Mouse (Mus musculus): ENCODE measurements at regions not wholly inside any gene's neighbourhood (a gene's known extent, or its start where the extent isn't known, plus 50 kb on each side); places are given as distances from the start of the nearest gene placed in this dataset.
"Not testable (repeated sequence)": the region's sequence is repeated elsewhere in the genome, so short reads cannot be mapped to it uniquely, and the experiment has no call there.

- WGBS = 92% methylated on average over 5 of the region's 5 CpGs
- H3K4me3 ChIP-seq = no peak overlapping the region
- 0 out of 2 replicates have a peak, but pooled peaks cover 11% of the 10 kb centered on the region for H3K27me3 ChIP-seq
- H3K9ac ChIP-seq (replicated peaks) = no peak overlapping the region
- H3K4me1 ChIP-seq = peaks cover 5% of the 10 kb centered on the region; the same call in 1 of the 2 replicates
- H3K36me3 ChIP-seq = no peaks in the 10 kb centered on the region
- H3K27ac ChIP-seq (replicated peaks) = no peak overlapping the region
- no peak for ATAC-seq (ENCODE audit: low FRiP score, low read depth)
- H3K4me2 ChIP-seq (replicated peaks) = no peak overlapping the region
- no peaks in the 10 kb centered on the region for H3K9me3 ChIP-seq
These were observed 256.1 kb downstream of the 1810013L24Rik start for GRCm38 (mm10) chr16:9085977-9086376.

DNA sequence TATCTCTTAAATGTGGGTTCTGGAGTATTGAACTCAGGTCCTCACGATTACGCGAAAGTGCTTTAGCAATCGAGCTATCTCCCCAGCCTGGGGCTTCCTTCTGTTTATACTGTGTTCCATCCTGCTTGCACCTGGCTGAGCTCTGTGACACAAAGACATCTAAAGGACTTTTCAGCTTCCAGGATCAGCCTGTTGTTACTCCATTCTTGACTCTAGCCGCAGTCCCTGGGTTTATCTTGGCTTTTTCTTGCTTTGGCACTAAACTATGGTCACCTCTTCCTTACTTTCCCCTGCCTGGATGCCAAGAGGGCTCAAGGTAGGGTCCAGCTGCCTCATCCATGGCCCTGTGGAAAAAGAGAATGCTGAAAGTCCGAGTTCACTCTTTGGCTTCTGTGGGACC, 261.9 kb downstream of the 1810013L24Rik start:
- H3K27ac ChIP-seq (replicated peaks) = no peak overlapping the region
- no peak overlapping the region for H3K4me3 ChIP-seq
- WGBS = 71% methylated on average over 6 of the region's 6 CpGs
- H3K4me2 ChIP-seq (replicated peaks) = no peak overlapping the region
- no peaks in the 10 kb centered on the region for H3K9me3 ChIP-seq
- 0 out of 2 replicates have a peak, but pooled peaks cover 4% of the 10 kb centered on the region for H3K27me3 ChIP-seq
- no peak overlapping the region for H3K9ac ChIP-seq (replicated peaks)
- no peaks in the 10 kb centered on the region for H3K36me3 ChIP-seq
- no peak for ATAC-seq (ENCODE audit: low FRiP score, low read depth)
- H3K4me1 ChIP-seq = peaks cover 8% of the 10 kb centered on the region; the same call in 1 of the 2 replicates

GRCm38 (mm10) chr16:9092191-9092848, 262.4 kb downstream of the 1810013L24Rik start:
- ATAC-seq (ENCODE audit: low FRiP score, low read depth) = no peak
- Histone ChIP-seq H3K27ac (replicated peaks) (no peak overlapping the region), H3K4me1 (peaks cover 8% of the 10 kb centered on the region; the same call in 1 of the 2 replicates), H3K4me3 (no peak overlapping the region), H3K36me3 (no peaks in the 10 kb centered on the region), H3K27me3 (no peaks in the 10 kb centered on the region), H3K4me2 (replicated peaks) (no peak overlapping the region), H3K9me3 (no peaks in the 10 kb centered on the region), H3K9ac (replicated peaks) (no peak overlapping the region)
- 11% methylated on average over 11 of the region's 11 CpGs for WGBS

- Histone ChIP-seq H3K36me3 (no peaks in the 10 kb centered on the region), H3K4me1 (peaks cover 8% of the 10 kb centered on the region; the same call in 1 of the 2 replicates), H3K9me3 (no peaks in the 10 kb centered on the region), H3K4me2 (replicated peaks) (no peak overlapping the region), H3K9ac (replicated peaks) (no peak overlapping the region), H3K27ac (replicated peaks) (no peak overlapping the region), H3K27me3 (no peaks in the 10 kb centered on the region), H3K4me3 (no peak overlapping the region)
- 68% methylated on average over 2 of the region's 2 CpGs for whole genome bisulfite sequencing
- no peak for ATAC-seq (ENCODE audit: low FRiP score, low read depth)
These were observed 263.7 kb downstream of the 1810013L24Rik start for GRCm38 (mm10) chr16:9093593-9093992.

DNA sequence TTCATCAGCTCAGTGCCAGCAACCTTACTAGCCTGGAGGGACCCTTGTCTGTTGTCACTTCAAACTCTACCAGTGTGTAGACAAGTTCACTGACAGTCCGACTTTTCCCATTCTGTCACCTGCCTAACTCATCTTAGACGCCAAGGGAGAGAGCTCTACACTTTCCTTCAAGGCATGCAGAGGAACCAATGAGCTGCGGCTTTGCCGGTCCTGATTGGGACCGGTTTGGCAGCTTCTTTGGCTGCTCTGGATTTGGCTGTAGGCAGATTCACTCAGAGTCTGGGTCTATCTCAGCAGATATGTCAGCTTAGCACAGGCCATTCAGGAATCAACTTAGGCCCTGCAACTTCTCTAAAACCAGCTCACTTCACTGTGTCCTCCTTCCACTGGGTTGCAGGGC, 264.3 kb downstream of the 1810013L24Rik start:
- Histone ChIP-seq H3K27ac (replicated peaks) (no peak overlapping the region), H3K36me3 (no peaks in the 10 kb centered on the region), H3K9me3 (no peaks in the 10 kb centered on the region), H3K4me1 (peaks cover 8% of the 10 kb centered on the region; the same call in 1 of the 2 replicates), H3K9ac (replicated peaks) (no peak overlapping the region), H3K27me3 (no peaks in the 10 kb centered on the region), H3K4me3 (no peak overlapping the region), H3K4me2 (replicated peaks) (no peak overlapping the region)
- WGBS = 77% methylated on average over 5 of the region's 5 CpGs
- ATAC-seq (ENCODE audit: low FRiP score, low read depth) = no peak

DNA sequence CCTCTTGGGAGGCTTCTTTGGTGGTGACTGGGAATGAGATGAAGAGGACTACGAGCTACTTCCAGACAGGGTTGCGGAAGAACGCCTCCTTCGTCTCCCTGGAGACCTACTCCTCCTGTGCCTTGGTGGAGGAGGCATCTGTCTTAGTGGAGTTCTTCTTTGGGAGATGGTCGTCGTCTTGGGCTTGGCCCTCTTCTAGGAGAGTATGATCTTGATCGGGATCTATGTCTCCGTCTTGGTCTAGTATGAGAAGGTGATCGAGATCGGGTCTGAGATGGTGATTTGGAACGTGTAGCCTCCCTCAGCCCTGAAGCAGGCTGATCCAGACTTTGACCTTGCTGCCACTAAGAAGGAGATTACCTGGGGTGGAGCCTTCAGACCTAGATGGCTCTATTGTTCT, 276.3 kb downstream of the 1810013L24Rik start:
- 95% methylated on average over 11 of the region's 11 CpGs for WGBS
- no peak overlapping the region for H3K4me2 ChIP-seq (replicated peaks)
- no peak overlapping the region for H3K4me3 ChIP-seq
- 0 out of 2 replicates have a peak, but pooled peaks cover 4% of the 10 kb centered on the region for H3K9me3 ChIP-seq
- no peak overlapping the region for H3K27ac ChIP-seq (replicated peaks)
- H3K4me1 ChIP-seq = no peaks in the 10 kb centered on the region
- no peaks in the 10 kb centered on the region for H3K36me3 ChIP-seq
- no peak for ATAC-seq (ENCODE audit: low FRiP score, low read depth)
- H3K9ac ChIP-seq (replicated peaks) = no peak overlapping the region
- H3K27me3 ChIP-seq = no peaks in the 10 kb centered on the region

- not testable (repeated sequence) for H3K9ac ChIP-seq (replicated peaks); H3K4me1 ChIP-seq; ATAC-seq (ENCODE audit: low FRiP score, low read depth); H3K4me2 ChIP-seq (replicated peaks); H3K9me3 ChIP-seq; H3K27ac ChIP-seq (replicated peaks); H3K27me3 ChIP-seq; H3K4me3 ChIP-seq; H3K36me3 ChIP-seq
- WGBS = 88% methylated on average over 8 of the region's 8 CpGs
These were observed 276.8 kb downstream of the 1810013L24Rik start for GRCm38 (mm10) chr16:9106676-9107075.

- WGBS = 89% methylated on average over 3 of the region's 3 CpGs
- ATAC-seq (ENCODE audit: low FRiP score, low read depth) = no peak
- Histone ChIP-seq H3K27ac (replicated peaks) (no peak overlapping the region), H3K27me3 (no peaks in the 10 kb centered on the region), H3K9me3 (0 out of 2 replicates have a peak, but pooled peaks cover 3% of the 10 kb centered on the region), H3K4me1 (no peaks in the 10 kb centered on the region), H3K9ac (replicated peaks) (no peak overlapping the region), H3K4me2 (replicated peaks) (no peak overlapping the region), H3K4me3 (no peak overlapping the region), H3K36me3 (no peaks in the 10 kb centered on the region)
These were observed 283.9 kb downstream of the 1810013L24Rik start for GRCm38 (mm10) chr16:9113801-9114200.

DNA sequence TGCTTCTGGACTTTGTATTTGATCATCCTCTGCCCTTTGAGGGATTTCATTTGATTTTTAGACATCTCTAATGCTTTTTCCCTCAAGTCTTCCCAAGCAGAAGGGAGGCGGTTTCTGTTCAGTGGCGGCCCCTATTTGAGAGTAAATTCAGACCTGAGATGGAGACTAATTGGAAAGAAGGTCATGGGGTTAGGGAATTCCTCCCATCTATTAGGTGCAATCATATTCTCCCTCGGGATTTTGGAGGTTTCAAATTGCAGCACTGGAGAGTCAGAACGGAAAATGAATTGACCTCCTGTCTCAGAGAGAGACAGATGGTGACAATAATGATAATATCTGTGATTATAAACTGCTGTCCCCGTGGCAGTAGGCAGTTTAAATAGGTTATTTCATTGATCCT, 285.6 kb downstream of the 1810013L24Rik start:
- 0 out of 2 replicates have a peak, but pooled peaks have one; percentile 27 for ATAC-seq (ENCODE audit: low FRiP score, low read depth)
- Histone ChIP-seq H3K4me3 (no peak overlapping the region), H3K4me2 (replicated peaks) (no peak overlapping the region), H3K27me3 (no peaks in the 10 kb centered on the region), H3K4me1 (0 out of 2 replicates have a peak, but pooled peaks cover 3% of the 10 kb centered on the region), H3K9me3 (0 out of 2 replicates have a peak, but pooled peaks cover 3% of the 10 kb centered on the region), H3K27ac (replicated peaks) (no peak overlapping the region), H3K36me3 (no peaks in the 10 kb centered on the region), H3K9ac (replicated peaks) (no peak overlapping the region)
- WGBS = 54% methylated on average over 5 of the region's 5 CpGs

GRCm38 (mm10) chr16:9121581-9121980, 291.7 kb downstream of the 1810013L24Rik start:
- 0 out of 2 replicates have a peak, but pooled peaks cover 3% of the 10 kb centered on the region for H3K4me1 ChIP-seq
- no peaks in the 10 kb centered on the region for H3K36me3 ChIP-seq
- H3K9ac ChIP-seq (replicated peaks) = no peak overlapping the region
- WGBS = 75% methylated on average over 2 of the region's 2 CpGs
- H3K27ac ChIP-seq (replicated peaks) = no peak overlapping the region
- no peaks in the 10 kb centered on the region for H3K27me3 ChIP-seq
- no peaks in the 10 kb centered on the region for H3K9me3 ChIP-seq
- no peak overlapping the region for H3K4me2 ChIP-seq (replicated peaks)
- no peak for ATAC-seq (ENCODE audit: low FRiP score, low read depth)
- H3K4me3 ChIP-seq = no peak overlapping the region

GRCm38 (mm10) chr16:9132113-9132512, 302.2 kb downstream of the 1810013L24Rik start:
- no peak overlapping the region for H3K27ac ChIP-seq (replicated peaks)
- 74% methylated on average over 3 of the region's 3 CpGs for WGBS
- no peaks in the 10 kb centered on the region for H3K9me3 ChIP-seq
- no peak for ATAC-seq (ENCODE audit: low FRiP score, low read depth)
- no peak overlapping the region for H3K9ac ChIP-seq (replicated peaks)
- H3K27me3 ChIP-seq = no peaks in the 10 kb centered on the region
- no peaks in the 10 kb centered on the region for H3K4me1 ChIP-seq
- H3K4me3 ChIP-seq = no peak overlapping the region
- no peak overlapping the region for H3K4me2 ChIP-seq (replicated peaks)
- H3K36me3 ChIP-seq = no peaks in the 10 kb centered on the region

DNA sequence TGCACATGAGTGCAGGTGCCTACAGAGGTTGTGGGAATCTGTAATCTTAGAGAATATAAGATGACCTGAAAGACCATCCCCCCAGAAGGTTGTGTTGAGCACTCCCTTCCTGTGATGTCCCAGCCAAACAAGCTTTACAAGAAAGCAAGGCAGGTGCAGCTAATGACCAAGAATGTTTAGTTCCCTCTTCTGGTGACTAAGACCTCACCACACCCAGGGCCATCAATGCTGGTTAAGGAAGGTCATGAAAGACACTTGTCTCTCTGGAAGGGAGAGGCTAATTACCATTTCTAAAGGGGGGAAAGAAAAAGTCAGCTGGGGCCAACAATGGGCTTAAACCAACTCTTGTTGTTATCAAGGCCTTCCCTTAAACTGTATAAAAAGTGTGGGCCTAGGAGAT, 302.9 kb downstream of the 1810013L24Rik start:
- Histone ChIP-seq H3K27ac (replicated peaks) (no peak overlapping the region), H3K9ac (replicated peaks) (no peak overlapping the region), H3K27me3 (no peaks in the 10 kb centered on the region), H3K4me2 (replicated peaks) (no peak overlapping the region), H3K4me3 (no peak overlapping the region), H3K36me3 (no peaks in the 10 kb centered on the region), H3K4me1 (no peaks in the 10 kb centered on the region), H3K9me3 (no peaks in the 10 kb centered on the region)
- ATAC-seq (ENCODE audit: low FRiP score, low read depth) = no peak

- 85% methylated on average over 8 of the region's 8 CpGs for WGBS
- no peak for ATAC-seq (ENCODE audit: low FRiP score, low read depth)
- Histone ChIP-seq H3K27ac (replicated peaks) (no peak overlapping the region), H3K27me3 (no peaks in the 10 kb centered on the region), H3K9me3 (no peaks in the 10 kb centered on the region), H3K9ac (replicated peaks) (no peak overlapping the region), H3K36me3 (no peaks in the 10 kb centered on the region), H3K4me1 (no peaks in the 10 kb centered on the region), H3K4me2 (replicated peaks) (no peak overlapping the region), H3K4me3 (no peak overlapping the region)
These were observed 305.5 kb downstream of the 1810013L24Rik start for GRCm38 (mm10) chr16:9135377-9135776.
